Mouse (Mus musculus) adrenal gland, adult (tissue): ENCODE measurements around the gene Cxcl16.
A peak's percentile ranks its signal among the peaks of the same experiment; 100 is the strongest.

ENCODE experiments used
- DNase-seq, 2 experiments: peaks; one replicate each; pipeline ENCODE4 v3.0.0; 2022 to 2023; ENCODE audit warnings: low spot score in 1 of 2; ENCODE audit not compliant: inconsistent age in 2 of 2

Cxcl16 gene

DNA sequence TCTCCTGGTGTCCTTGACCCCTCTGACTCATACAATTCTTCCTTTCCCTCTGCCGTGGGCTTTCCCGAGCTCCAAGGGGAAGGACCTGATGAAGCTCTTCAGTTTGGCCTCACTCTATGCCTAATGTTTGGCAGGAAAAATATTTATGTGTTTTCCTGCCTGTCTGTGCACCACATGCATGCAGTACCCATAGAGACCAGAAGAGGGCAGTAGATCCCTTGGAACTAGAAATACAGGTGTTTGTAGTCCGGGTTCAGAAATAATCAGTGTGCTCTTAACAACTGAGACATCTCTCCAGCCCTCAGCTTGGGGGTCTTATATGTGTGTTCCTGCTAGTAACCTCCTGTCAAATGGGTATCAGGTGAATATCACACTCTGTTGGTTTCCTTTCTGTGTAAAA is 45.8 kb downstream of the Cxcl16 start:
- DNase-seq: peak; percentile 66 to 92

DNA sequence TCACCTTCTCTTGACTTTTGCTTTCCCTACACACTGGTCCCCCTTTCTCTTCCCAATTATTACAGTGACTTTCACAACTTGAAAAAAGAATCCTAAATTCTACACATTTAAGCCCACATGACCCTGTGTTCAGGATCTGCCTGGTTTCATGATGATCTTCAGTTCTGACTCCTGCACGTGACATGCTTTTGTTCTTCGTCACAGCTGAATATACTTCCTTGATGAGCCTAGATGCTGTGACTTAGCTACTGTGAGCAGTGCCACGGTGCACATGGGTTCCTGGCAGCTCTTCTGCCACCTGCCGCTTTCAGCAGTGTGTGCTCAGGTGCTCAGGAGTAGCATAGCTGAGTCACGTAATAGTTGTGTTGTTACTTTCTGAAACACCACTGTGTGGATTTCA is 47.2 kb downstream of the Cxcl16 start:
- DNase-seq: no peak

DNA sequence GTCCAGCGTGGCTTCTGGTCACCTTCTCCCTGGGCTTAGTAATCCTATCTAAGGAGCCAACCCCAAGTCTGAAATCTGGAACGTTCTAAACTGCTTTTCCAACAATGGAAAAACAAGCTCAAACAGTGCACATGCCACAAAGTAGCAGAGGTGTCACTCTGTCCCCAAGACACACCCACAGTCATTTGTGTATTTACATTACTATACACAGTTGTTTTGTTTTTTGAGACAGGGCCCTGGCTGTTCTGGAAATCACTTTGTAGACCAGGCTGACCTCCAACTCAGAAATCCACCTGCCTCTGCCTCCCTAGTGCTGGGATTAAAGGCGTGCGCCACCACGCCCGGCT is 49.5 kb downstream of the Cxcl16 start:
- DNase-seq: no peak

DNA sequence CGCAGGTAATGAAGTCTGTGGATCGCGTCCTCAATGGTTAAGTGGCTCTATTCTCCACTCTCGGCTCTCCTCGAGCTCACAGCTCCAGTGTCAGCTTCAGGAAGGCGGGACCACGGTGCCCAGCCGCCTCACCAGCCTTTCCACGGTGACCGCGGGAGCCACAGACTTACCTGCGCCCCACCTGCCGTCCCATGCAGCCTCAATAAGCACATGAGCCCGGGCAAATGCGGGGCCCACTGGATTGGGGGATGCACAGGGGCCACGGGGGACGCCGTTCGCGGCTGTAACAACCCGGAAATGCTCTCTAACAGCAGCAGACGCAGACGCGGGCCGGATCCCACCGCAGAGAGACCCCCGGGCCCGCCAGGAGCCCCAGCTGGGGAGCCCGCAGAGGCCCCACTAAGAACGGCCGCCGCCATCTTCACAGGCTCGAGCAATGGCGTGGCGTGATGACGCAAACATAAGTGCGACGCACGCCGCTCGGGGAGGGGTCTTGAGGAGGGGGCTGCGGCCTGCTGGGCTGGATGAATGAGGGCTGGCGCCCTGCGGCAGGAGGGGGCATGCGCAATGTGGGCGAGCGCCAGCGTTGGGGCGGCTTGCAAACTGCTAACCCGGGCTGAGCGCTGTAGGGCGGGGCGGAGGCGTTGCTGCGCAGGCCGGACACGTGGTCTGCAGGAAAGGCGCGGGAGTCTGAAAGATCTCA is 50.0 kb downstream of the Cxcl16 start, which contains the start of gene Pelp1:
Gene Pelp1 (minus strand): TSS at position 438 of the 703 bp plus-strand sequence.
- DNase-seq: peak; percentile 89 to 97
